Comparison of ENCODE assay signal across 19 mouse cellular contexts in genomic region chr19:26641269-26641668, GRCm38 (mm10).
"Had no signal": no experiment of that assay in that cellular context is flagged by ENCODE, and none has a peak within 500 bp of the region (broad histone marks: within the 10 kb centered on the region; RNA-seq: fewer than 3 reads in every experiment).

No protein-coding gene starts in this region.

- H3K4me1 ChIP-seq: limb, embryonic 10.5 days; limb, embryonic 13.5 days; liver, embryonic 12.5 days; midbrain, embryonic 15.5 days; neural tube, embryonic 13.5 days; stomach, embryonic 15.5 days had no signal

- H3K4me3 ChIP-seq: limb, embryonic 10.5 days; limb, embryonic 13.5 days; liver, embryonic 12.5 days; liver, embryonic 15.5 days; midbrain, embryonic 12.5 days; midbrain, embryonic 15.5 days; neural tube, embryonic 13.5 days; stomach, embryonic 15.5 days had no signal

- H3K9ac ChIP-seq: limb, embryonic 13.5 days; liver, embryonic 12.5 days; liver, embryonic 15.5 days; midbrain, embryonic 12.5 days; midbrain, embryonic 15.5 days; neural tube, embryonic 13.5 days; stomach, embryonic 15.5 days had no signal

- DNase-seq: kidney, postnatal 36 days; layer of hippocampus, adult 9-11 months; liver; lung, adult 18-20 months; lung, postnatal 14 days; retina, postnatal 1 day; right cerebral cortex, postnatal 25 days; spleen, adult 18-20 months; thymus, postnatal 25 days had no signal

- H3K27me3 ChIP-seq: limb, embryonic 13.5 days; liver, embryonic 12.5 days; liver, embryonic 15.5 days; midbrain, embryonic 12.5 days; midbrain, embryonic 15.5 days; neural tube, embryonic 13.5 days; stomach, embryonic 15.5 days had no signal

- H3K4me2 ChIP-seq: limb, embryonic 13.5 days; liver, embryonic 12.5 days; liver, embryonic 15.5 days; midbrain, embryonic 12.5 days; midbrain, embryonic 15.5 days; neural tube, embryonic 13.5 days; stomach, embryonic 15.5 days had no signal

- H3K36me3 ChIP-seq: liver, embryonic 12.5 days; liver, embryonic 15.5 days; midbrain, embryonic 12.5 days; midbrain, embryonic 15.5 days had no signal

- H3K9me3 ChIP-seq: limb, embryonic 10.5 days; limb, embryonic 13.5 days; liver, embryonic 12.5 days; liver, embryonic 15.5 days; midbrain, embryonic 12.5 days; midbrain, embryonic 15.5 days; neural tube, embryonic 13.5 days; stomach, embryonic 15.5 days had no signal

- ATAC-seq: liver, embryonic 12.5 days; midbrain, embryonic 15.5 days had no signal

- H3K27ac ChIP-seq: kidney, postnatal 0 days; limb, embryonic 10.5 days; limb, embryonic 13.5 days; liver, embryonic 12.5 days; liver, embryonic 15.5 days; macrophage; midbrain, embryonic 12.5 days; midbrain, embryonic 15.5 days; neural tube, embryonic 13.5 days; stomach, embryonic 15.5 days had no signal
